Mouse (Mus musculus) skeletal muscle tissue, adult 2 months (tissue): ENCODE data around the gene Plpp6.
"Not testable (repeated sequence)": the region's sequence is repeated elsewhere in the genome, so short reads cannot be mapped to it uniquely, and the experiment has no call there.

Experiments
- DNase-seq: peaks from one replicate; pipeline ENCODE4 v3.0.0-alpha.2; 2012; ENCODE audit warnings: low read depth, low spot score

Gene Plpp6

GRCm38 (mm10) chr19:28982617-28983016, 18.9 kb downstream of the Plpp6 start:
- no peak for DNase-seq

GRCm38 (mm10) chr19:28989515-28989914, 25.8 kb downstream of the Plpp6 start:
- no peak for DNase-seq

DNA sequence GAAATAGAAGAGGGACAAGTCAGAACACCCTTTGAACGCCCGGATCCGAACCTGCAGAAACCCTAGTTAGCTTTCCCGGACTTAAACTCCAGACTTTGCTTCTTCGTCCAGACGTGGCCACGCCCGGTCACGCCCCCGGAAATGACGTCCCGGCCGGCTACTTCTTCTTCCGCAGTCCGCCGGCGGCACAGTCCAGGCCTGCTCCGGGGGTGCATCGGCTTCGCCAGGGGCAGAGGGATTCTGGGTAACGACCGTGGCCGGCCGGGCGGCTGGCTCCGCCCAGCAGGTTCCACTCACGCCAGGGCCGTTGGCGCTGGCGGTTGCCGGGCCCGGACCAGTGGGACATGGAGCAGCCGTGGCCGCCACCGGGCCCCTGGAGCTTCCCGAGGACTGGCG, 26.4 kb downstream of the Plpp6 start, which contains the start of gene Cdc37l1:
Gene Cdc37l1, plus strand, starts transcription at position 159 of the 396 bp plus-strand sequence.
- DNase-seq, result peak; percentile 95

- DNase-seq, result no peak
These were observed 27.0 kb downstream of the Plpp6 start for GRCm38 (mm10) chr19:28990590-28991221.

- DNase-seq, result no peak
These were observed 27.6 kb downstream of the Plpp6 start for GRCm38 (mm10) chr19:28991391-28991790.

GRCm38 (mm10) chr19:28994870-28995269, 31.1 kb downstream of the Plpp6 start:
- DNase-seq, result no peak

DNA sequence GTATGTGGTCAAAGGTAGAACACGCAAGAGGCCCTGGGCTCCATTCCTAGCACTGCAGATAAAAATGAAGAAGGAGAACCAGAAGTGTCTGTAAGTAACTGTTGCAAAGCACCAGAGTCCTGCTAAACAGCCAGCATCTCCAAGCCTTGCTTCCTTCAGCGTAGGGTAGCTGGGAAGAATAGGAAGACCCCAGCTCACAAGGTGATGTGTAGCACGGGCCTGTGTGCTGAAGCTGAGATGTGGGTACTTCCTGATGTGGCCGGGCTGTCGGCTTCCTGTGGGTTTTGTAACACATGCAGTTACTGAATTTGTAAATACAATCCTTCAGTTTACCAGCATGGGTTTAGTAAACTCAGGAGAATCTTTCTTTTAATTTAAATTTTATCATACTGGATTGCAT, 31.6 kb downstream of the Plpp6 start:
- no peak for DNase-seq

DNA sequence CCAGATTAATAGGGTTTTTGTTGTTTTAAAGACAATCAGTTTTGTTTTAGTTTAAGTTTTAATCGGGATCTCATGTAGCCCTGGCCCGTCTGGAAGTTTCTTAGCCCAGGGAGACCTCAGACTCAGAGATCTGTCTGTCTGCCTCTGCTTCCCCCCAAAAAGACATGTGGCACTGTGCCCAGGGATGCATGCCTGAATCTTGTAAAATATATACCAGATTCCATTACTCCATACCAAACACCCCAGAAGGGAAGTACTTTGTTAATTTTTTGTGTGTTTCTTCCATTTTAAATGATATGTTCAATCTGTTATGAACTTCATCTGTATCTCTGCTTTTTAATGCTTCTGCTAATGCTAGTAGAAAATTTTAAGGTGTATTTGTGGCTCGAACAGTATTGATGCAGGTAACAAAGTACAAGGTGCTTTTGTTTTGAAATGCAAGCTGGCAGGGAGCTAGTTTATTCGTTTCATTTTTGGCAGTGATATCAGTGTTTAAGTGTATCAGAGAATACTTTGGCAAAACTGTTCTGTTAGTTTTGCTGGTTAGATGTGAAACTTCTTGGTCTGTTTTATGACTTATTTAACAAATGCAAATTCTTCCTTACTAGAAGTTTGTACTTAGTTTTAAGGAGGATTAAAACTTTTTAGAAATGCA, 34.4 kb downstream of the Plpp6 start:
- DNase-seq, result no peak

DNA sequence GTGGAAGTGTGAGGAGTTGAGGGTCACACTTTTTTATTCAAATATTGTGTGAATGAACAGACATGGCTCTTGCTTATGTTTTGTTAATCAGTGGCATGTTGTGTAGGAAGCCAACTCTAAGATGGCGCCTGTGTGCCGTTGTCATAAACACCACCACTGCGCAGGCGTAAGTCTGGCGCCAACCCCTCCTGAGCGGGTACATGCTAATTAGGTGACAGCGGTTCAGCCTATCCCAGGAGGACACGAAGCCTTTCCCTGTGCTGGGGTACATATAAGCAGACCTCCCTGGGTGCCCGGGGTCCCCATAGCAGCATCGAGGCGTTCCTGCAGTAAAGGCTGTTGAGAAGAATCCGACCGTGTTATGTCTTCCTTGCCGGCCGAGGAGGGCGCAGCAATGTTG, 36.6 kb downstream of the Plpp6 start:
- DNase-seq, result not testable (repeated sequence)

- DNase-seq, result no peak
These were observed 44.4 kb downstream of the Plpp6 start for GRCm38 (mm10) chr19:29008069-29008706.

- DNase-seq, result no peak
These were observed 45.3 kb downstream of the Plpp6 start for GRCm38 (mm10) chr19:29009046-29009445.

DNA sequence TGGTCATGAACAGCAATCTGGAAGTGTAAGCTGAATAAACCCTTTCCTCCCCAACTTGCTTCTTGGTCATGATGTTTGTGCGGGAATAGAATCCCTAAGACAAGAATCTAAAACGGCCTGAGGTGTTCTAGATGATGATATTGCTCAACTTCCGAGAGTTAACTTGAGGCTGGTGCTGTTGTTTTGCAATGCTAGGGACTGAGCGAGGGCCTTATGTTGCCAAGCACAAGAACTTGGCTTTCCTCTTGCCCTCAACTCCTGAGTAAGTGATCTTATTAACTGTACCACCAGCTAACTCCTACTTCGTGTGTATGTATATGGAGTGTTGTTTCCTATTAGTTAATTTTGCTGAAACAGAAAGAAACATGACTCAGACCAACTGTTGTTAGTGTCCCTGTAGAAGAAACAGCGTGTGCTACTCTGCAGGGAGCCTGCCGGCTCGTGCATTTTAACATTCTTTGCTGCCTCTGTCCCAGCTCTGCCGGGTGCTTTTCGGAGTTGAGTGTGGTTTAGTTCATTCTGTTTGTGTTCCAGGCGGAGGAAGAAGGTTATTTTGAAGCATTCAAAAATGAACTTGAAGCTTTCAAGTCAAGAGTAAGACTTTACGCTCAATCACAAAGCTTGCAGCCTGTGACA, 47.7 kb downstream of the Plpp6 start:
- DNase-seq, result no peak

DNA sequence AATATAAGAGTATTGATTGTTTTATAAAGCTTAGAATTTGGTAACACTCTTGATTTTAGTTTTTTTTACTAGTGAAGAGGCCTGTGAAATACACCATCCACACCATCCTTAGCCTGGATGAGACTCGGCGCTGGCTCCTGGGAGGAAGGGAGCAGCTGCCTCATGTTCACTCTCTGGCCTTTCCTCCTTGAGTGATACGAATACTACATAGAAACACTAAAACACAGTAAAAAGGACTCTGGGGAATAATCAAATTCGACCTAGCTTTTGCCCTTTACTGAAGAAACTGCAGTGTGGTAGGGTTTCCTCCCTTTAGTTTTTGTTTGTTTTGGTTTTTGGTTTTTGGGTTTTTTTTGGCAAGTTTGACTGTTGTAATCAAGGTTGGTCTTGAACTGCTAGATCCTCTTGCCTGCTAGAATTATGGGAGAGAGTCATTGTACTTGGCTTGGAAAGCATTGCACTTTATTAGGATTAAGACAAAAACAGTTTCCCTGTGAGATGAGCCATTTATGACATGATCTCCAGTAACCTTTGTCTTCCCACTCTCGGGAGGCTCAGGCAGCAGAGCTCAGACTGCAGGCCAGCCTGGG, 50.8 kb downstream of the Plpp6 start:
- DNase-seq, result no peak

DNA sequence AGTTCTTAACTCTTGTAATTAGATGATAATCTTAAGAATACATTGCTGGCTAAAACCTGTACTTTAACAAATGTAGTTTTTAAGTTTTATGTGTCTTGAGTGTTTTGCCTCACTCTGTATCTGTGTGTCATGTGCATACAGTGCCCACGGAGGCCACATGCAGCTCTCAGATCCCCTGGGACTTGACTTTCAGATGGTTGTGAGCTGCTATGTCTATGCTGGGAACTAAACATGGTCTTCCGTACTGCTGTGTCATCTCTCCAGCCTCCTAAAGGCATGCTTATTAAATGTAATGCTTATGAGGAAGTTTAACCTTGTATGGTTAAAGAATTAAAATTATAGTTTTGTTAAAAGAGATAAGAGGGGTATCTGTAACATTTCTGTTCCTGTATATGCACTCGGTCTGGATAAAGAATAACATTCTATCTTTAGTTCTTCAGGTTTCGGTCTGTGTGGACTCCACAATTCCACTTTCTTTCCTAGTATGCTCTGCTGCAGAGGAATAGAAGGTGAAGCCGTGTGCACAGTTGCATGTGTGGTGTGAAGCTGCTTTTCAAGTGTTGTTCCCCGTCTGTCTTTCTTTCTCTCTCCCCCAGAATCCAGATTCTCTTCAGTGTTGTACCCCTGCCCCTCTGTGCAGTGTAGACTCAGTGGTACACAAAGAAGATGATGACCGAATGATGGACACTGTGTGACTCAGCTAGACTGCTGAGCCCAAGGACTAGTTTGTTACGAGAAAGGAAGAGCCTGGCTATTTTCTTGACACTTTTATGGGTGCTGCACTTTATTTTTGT, 51.9 kb downstream of the Plpp6 start:
- no peak for DNase-seq

DNA sequence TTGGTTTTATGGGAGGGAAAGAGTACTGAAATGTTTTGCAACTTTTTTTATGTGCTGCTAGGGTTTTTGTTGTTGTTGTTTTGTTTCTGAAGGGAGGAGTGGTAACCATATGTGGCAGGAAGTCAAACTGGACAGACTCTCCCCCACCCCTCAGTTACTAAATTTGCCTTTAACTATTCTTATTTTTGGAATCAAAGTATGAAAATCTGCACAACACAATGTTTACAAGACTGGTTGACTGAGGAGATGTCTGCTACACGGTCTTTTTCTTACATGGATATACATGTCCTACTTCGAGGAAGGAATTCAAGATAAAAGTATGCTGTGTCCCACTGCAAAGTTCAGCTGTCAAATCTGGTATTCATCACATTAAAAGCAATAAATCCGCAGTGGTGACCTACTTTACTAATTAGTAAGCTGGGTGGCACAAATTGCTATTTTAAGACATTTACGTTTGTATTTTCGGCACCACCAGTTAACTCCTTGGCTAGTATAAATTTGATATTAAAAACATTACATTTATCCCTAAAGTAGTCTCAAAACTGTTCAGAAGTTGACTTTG, 52.5 kb downstream of the Plpp6 start:
- no peak for DNase-seq
